In genomic region chr12:12676676-12677075, GRCm38 (mm10) we compare ENCODE assay signal across 8 mouse cellular contexts.
DNase-seq lines count a peak whose midpoint lies in the region; ATAC-seq and TF ChIP-seq lines count a peak whose summit lies in the region.

No protein-coding gene starts in this region.

- no peaks in the 10 kb centered on the region for H3K27me3 ChIP-seq in forebrain, embryonic 15.5 days
- no peaks in the 10 kb centered on the region for H3K27me3 ChIP-seq in hindbrain, postnatal 0 days (ENCODE audit: insufficient read depth, low read length)

- peak overlapping the region; percentile 70 for H3K27ac ChIP-seq in forebrain, embryonic 15.5 days (replicated peaks)
- 0 out of 2 replicates have a peak overlapping the region, but pooled peaks have one; percentile 5 for H3K27ac ChIP-seq in hindbrain, postnatal 0 days

- 8% methylated on average over 9 of the region's 9 CpGs for WGBS in forebrain, embryonic 15.5 days
- WGBS in hindbrain, postnatal 0 days: 23% methylated on average over 9 of the region's 9 CpGs

- H3K4me1 ChIP-seq in forebrain, embryonic 15.5 days: peaks cover 48% of the 10 kb centered on the region
- peaks cover 16% of the 10 kb centered on the region for H3K4me1 ChIP-seq in hindbrain, postnatal 0 days (ENCODE audit: insufficient read depth, low read length)

- no peak overlapping the region for H3K9ac ChIP-seq in forebrain, embryonic 15.5 days (replicated peaks)
- no peak overlapping the region for H3K9ac ChIP-seq in hindbrain, postnatal 0 days (replicated peaks; ENCODE audit: low read length)

- H3K4me3 ChIP-seq in forebrain, embryonic 15.5 days: no peak overlapping the region
- no peak overlapping the region for H3K4me3 ChIP-seq in hindbrain, postnatal 0 days (ENCODE audit: low read length)

- no peaks in the 10 kb centered on the region for H3K9me3 ChIP-seq in forebrain, embryonic 15.5 days
- no peaks in the 10 kb centered on the region for H3K9me3 ChIP-seq in hindbrain, postnatal 0 days (ENCODE audit: low read length)

- no peak overlapping the region for H3K4me2 ChIP-seq in forebrain, embryonic 15.5 days (replicated peaks)
- no peak overlapping the region for H3K4me2 ChIP-seq in hindbrain, postnatal 0 days (ENCODE audit: low read depth, low read length)

- no peak for TF ChIP-seq CTCF in hindbrain, postnatal 0 days (IDR thresholded peaks at IDR 0.05; ENCODE audit: low read depth)

- DNase-seq in MN1 (ENCODE audit: low spot score): peak; percentile 84
- peak; percentile 36 for DNase-seq in adrenal gland, postnatal 25 days
- peak; percentile 91 for DNase-seq in hindbrain, postnatal 0 days (ENCODE audit: low spot score)
- peak; percentile 68 for DNase-seq in lung, postnatal 10 days
- DNase-seq in right cerebral cortex, postnatal 36 days (ENCODE audit: low spot score in 2 of 2): peak; percentile 13 to 16
- no peak for DNase-seq in urinary bladder, postnatal 4 days (ENCODE audit: low spot score in 2 of 2)

- peak; percentile 78 for ATAC-seq in forebrain, embryonic 15.5 days (replicated peaks)
- peak; percentile 74 for ATAC-seq in hindbrain, postnatal 0 days
- no peak for ATAC-seq in megakaryocyte progenitor cell, adult 5-6 weeks (replicated peaks; ENCODE audit: poor library complexity)

- no peaks in the 10 kb centered on the region for H3K36me3 ChIP-seq in forebrain, embryonic 15.5 days
- no peaks in the 10 kb centered on the region for H3K36me3 ChIP-seq in hindbrain, postnatal 0 days (ENCODE audit: insufficient read depth, low read length)

Comparison
In these comparisons a context has a peak if more than half of its experiments do, and no peak if none do; other contexts are left out.
1. DNase-seq: peak in MN1 (single experiment), adrenal gland, postnatal 25 days (single experiment), hindbrain, postnatal 0 days (single experiment), lung, postnatal 10 days (single experiment) and right cerebral cortex, postnatal 36 days (2 of 2); none in urinary bladder, postnatal 4 days (0 of 2).